Mouse (Mus musculus) bone marrow macrophage, adult 2 months (primary cell): ENCODE measurements around the gene Cacybp. TPM values are rescaled to one million over a fixed set of nuclear protein-coding genes. Genes with fewer than 3 reads are reported as not detected.

Experiments used
- H3K27ac ChIP-seq: 2 replicates; pipeline ENCODE4 v1.5.1; 2012; ENCODE audit warnings: low read depth, low read length; ENCODE audit not compliant: insufficient read depth
- H3K4me1 ChIP-seq: 2 replicates; pipeline ENCODE4 v1.6.1; 2012; ENCODE audit warnings: low read length; ENCODE audit not compliant: control insufficient read depth, insufficient read depth
- H3K4me3 ChIP-seq: 2 replicates; pipeline ENCODE4 v1.5.1; 2012; ENCODE audit warnings: mild to moderate bottlenecking, low read length, moderate library complexity; ENCODE audit not compliant: insufficient read depth
- CTCF ChIP-seq: IDR thresholded peaks from 2 replicates; pipeline ENCODE4 v1.5.1; 2012; ENCODE audit warnings: low read depth, mild to moderate bottlenecking, low read length, moderate library complexity
- POLR2A ChIP-seq: IDR thresholded peaks from 2 replicates; pipeline ENCODE4 v1.6.1; 2012; ENCODE audit warnings: mild to moderate bottlenecking, low read depth, low read length, borderline replicate concordance
- polyA plus RNA-seq: library from polyadenylated mRNA; stranded (reverse); fragments of >200 nt; gene quantifications from 2 replicates; pipeline ENCODE4 v1.2.4, GENCODE M21; 2012; ENCODE audit not compliant: missing spikeins, insufficient read depth, insufficient read length

The Cacybp gene
- polyA plus RNA-seq: 48.1 and 57.4 TPM in 2 replicates

DNA sequence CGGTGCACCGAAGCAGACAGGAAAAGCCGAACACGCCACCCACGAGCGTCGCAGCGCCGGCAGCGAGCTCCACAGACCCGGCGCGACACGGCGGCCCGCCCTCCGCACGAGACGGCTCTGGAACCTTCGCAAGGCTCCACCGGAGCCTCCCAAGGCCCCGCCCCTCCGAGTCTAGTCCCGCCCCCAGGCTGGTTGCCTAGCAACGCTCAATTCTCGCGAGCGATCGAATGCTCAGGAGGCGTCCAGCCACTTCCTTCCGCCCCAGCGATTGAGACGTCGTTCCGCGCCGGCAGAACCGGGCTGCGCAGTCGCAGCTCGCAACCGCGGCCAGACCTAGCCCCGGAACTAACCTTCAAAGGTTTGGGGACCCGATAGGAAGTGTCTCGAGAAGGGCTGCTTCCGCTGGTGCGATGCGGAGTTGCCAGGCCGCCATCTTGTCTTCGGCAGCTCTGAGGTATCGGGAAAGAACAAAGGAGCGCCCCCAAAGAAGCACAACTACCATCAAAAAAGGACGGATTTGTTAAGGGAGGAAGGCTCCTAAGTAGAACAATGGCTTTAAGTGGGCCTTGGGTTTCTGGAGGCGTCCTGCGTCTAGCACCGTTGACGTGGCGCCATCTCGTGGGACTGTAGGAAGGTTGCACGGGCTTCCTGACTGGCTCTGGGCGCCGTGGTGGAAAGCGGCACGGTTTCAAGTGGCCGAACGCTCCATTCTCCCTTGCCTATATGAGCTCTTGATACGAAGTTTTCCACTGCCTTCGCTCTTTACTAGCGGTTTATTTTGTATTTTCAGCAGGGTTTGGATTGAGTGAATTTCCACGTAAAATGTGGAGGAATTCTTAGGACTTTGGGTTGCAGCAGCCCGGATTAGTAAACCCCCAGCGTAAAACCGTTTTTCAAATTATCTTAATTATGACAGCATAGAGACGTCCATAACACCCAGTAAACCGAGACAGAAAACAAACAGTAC lies at the start of gene Cacybp:
TSS of gene Cacybp (minus strand) at position 173 of the 967 bp plus-strand sequence.
- Histone ChIP-seq H3K27ac (peak within 1 kb of the TSS; percentile 97), H3K4me1 (peaks cover 11% of the 10 kb centered on the region), H3K4me3 (peak within 1 kb of the TSS; percentile 94)
- TF ChIP-seq CTCF (peak; percentile 98), POLR2A (peak; percentile 31; the same call in 1 of the 2 replicates)

DNA sequence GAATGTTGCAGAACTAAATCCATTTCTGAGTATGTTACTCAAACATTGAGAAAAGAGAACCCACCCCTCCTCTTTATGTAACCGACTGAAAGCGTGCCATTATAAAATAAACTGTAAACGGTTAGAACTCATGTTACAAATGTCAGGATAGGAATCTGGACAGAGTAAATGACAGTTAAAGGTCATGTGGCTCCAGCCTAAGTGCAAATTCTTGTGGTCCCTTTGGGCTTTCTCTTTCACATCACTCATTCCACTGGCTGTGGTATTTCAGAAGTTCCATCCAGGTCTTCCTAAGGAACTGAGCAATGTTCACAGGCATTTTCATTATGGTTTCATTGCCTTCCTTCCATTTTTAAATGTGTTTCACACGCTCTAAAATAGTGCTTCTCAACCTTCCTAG lies 49.7 kb upstream of the Cacybp start:
- Histone ChIP-seq H3K27ac (no peak overlapping the region), H3K4me1 (peaks cover 6% of the 10 kb centered on the region), H3K4me3 (no peak overlapping the region)
- TF ChIP-seq CTCF (no peak), POLR2A (no peak)

- Histone ChIP-seq H3K4me3 (no peak overlapping the region), H3K27ac (no peak overlapping the region), H3K4me1 (peaks cover 5% of the 10 kb centered on the region; the same call in 1 of the 2 replicates)
- TF ChIP-seq CTCF (no peak), POLR2A (no peak)
These were observed 49.2 kb upstream of the Cacybp start for GRCm38 (mm10) chr1:160261849-160262248.

DNA sequence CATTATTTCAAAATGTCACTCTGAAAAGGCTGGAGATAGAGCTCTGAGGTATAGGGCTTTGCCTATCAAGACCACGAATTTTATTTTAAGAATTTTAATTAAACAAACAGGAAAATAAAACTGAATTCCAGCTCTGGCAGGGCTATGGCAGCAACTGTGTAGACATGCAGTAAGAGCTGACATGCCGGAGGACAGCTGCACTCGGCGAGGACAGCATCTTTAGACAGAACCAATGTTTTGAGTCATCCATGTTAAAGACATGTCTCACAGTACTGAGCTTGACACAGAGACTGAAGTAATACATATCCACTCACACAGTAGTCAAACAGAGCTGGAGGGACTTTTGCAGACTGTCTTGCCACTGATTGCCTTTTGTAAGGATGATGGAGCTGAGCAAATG lies 47.9 kb upstream of the Cacybp start:
- Histone ChIP-seq H3K4me3 (no peak overlapping the region), H3K27ac (no peak overlapping the region), H3K4me1 (peaks cover 5% of the 10 kb centered on the region; the same call in 1 of the 2 replicates)
- TF ChIP-seq POLR2A: no peak
- TF ChIP-seq CTCF: no peak

GRCm38 (mm10) chr1:160259884-160260283 lies 47.2 kb upstream of the Cacybp start:
- no peak for TF ChIP-seq CTCF
- H3K27ac ChIP-seq: no peak overlapping the region
- H3K4me1 ChIP-seq: peaks cover 5% of the 10 kb centered on the region
- no peak overlapping the region for H3K4me3 ChIP-seq

GRCm38 (mm10) chr1:160253108-160253507 lies 40.4 kb upstream of the Cacybp start:
- H3K4me1 ChIP-seq: peaks cover 19% of the 10 kb centered on the region
- H3K27ac ChIP-seq: no peak overlapping the region
- TF ChIP-seq POLR2A: no peak
- no peak for TF ChIP-seq CTCF
- no peak overlapping the region for H3K4me3 ChIP-seq

DNA sequence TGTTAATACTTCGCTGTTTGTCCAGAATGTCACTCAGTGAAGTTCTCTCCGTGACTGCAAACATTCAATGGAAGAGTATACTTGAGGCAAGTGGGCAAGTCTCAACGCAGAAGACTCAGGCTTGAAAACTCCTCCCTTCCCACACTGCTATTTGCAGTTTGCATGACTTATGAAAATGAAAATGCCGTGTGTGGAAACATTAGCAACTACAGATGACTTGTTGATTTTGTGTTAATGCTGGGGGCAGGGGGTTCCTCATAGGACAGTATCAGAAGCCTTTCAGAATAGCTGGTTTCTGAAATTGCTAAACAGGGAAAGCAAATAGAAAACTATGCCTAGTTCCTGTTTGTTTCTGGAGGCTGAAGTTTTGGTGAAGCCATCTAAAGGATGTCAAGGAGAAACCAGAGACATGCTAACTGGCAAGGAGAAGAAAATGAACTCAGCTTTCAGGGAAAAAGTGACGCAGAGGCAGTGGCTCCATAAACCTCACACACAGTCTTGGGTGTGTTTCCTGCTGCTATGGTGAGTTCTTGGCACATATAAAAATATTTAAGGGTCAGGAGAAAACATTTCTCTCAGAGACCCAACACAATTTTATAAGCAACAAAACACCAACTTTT lies 38.8 kb upstream of the Cacybp start:
- no peak overlapping the region for H3K4me3 ChIP-seq
- peaks cover 20% of the 10 kb centered on the region for H3K4me1 ChIP-seq
- H3K27ac ChIP-seq: peak overlapping the region; percentile 19
- TF ChIP-seq CTCF (no peak), POLR2A (no peak)

- H3K27ac ChIP-seq: no peak overlapping the region
- peaks cover 25% of the 10 kb centered on the region for H3K4me1 ChIP-seq
- TF ChIP-seq CTCF (no peak), POLR2A (no peak)
- H3K4me3 ChIP-seq: no peak overlapping the region
These were observed 38.1 kb upstream of the Cacybp start for GRCm38 (mm10) chr1:160250782-160251181.

DNA sequence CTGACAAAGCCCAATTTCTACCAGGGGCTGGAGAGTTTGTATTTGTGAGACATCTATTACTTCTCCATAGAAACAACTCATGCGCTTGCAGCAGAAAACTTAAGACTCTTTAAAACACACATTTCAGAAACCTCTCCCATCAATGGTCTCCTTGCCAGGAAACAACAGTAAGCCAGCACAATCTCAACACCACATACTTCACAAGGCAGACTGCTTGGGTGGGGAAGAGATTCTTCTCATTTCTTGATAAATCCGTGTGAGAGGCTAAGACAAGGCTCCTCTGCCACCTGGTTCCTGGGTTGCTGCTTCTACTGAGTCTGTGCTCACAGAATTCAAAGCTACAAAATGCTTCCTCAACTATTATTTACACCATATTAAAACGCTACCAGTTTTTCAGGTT lies 37.1 kb upstream of the Cacybp start:
- Histone ChIP-seq H3K4me1 (peaks cover 29% of the 10 kb centered on the region), H3K4me3 (no peak overlapping the region), H3K27ac (no peak overlapping the region)
- no peak for TF ChIP-seq POLR2A
- TF ChIP-seq CTCF: no peak

GRCm38 (mm10) chr1:160247473-160247872 lies 34.8 kb upstream of the Cacybp start:
- H3K4me3 ChIP-seq: no peak overlapping the region
- no peak overlapping the region for H3K27ac ChIP-seq
- H3K4me1 ChIP-seq: peaks cover 26% of the 10 kb centered on the region
- TF ChIP-seq POLR2A: no peak
- no peak for TF ChIP-seq CTCF
